Mouse (Mus musculus): ENCODE measurements at regions not wholly inside any gene's neighbourhood (a gene's known extent, or its start where the extent isn't known, plus 50 kb on each side); places are given as distances from the start of the nearest gene placed in this dataset.

- no peak for DNase-seq (ENCODE audit: low read depth, low spot score)
These were observed 229.2 kb downstream of the Zfp36l1 start for GRCm38 (mm10) chr12:79883651-79884050.

- DNase-seq (ENCODE audit: low read depth, low spot score), result no peak
These were observed 232.0 kb downstream of the Zfp36l1 start for GRCm38 (mm10) chr12:79880751-79881261.

DNA sequence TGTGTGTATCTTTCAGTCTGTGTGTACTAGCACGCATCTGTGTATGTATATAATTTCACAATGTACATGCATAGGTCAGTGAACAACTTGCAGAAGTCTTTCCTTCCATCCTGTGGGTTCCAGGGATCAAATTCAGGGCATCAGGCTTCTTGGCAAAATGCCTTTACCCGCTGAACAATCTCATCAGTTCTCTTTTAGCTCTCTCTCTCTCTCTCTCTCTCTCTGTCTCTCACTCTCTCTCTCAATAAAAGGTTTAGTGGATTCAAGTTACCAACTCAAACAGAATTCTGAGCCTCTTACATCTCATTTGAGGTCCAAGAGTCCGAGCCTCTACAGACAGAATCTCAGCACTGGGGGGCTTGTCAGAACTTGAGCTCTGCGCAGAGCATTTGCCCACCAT, 232.5 kb downstream of the Zfp36l1 start:
- DNase-seq (ENCODE audit: low read depth, low spot score), result no peak

GRCm38 (mm10) chr12:79879918-79880273, 232.9 kb downstream of the Zfp36l1 start:
- no peak for DNase-seq (ENCODE audit: low read depth, low spot score)

DNA sequence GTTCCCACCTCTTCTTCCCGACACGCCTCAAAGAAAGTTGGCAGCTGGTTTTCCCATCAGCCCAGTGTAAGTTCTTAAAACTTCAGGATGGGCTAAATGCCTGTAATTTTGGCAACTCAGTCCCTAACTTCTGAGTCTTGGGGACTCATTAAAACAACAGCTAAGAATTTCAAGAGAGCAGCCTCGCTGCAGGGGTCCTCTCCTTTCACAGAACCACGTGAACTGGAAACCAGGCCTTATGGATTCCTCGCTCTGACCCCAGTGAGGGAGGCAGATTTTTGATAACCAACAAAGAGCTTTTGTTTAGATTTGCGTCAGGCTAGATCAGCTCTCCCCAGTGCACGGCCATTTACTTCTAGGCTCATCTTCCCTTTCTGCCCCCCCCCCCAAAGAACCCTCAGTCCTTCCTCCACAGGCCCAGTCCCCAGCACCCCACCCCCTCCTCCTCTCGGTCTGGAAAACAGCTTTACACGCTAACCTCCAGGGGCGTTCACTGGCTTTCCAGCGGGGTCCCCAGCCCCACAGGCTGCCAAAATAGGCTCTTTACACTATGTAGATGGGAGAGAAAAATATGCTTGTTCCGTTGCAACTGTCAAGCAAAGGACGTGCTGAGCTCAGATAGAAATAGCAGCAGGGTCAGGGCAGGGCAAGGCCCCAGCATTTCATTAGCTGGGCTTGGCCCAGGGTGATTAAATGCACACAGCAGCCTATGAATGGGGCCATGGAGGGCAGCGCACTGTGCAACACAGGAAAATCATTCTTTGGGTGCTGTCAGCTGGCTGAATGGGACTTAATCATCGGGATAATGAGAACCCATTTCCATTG, 233.5 kb downstream of the Zfp36l1 start:
- DNase-seq (ENCODE audit: low read depth, low spot score), result peak; percentile 31

DNA sequence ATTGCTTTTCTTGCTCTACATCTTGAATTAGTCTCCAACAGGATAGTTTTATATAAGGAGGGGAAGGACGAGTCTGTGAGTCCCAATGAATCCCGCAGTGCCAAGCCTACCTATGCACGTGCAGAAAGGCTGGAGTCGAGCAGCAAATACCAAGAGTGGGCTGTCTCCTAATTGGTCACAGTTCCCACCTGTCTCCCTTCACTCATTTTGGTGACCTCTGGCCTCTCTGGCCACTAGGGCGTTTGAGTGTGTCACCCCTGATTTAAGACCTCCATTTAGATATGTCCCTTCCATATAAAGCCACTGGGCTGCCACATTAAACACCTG, 234.1 kb downstream of the Zfp36l1 start:
- DNase-seq (ENCODE audit: low read depth, low spot score), result no peak

DNA sequence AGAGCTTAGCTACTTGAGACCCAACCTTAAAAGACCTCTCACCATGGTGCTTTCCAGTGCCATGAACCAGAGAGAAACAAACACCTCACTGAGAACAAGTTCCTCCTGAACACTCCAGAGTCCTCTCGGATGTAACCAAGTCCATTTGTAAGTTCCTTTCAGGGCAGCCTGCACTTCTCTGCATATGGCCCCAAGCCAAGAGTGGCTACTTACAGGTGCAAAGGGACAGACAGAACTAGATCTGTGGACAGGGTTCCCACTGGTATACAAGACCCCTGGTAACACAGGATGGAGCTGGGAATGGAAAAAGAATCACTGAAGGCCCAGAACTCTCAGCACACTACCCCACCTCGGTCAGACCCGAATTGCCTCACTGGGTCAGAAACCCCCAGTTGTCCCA, 234.7 kb downstream of the Zfp36l1 start:
- no peak for DNase-seq (ENCODE audit: low read depth, low spot score)

- no peak for DNase-seq (ENCODE audit: low read depth, low spot score)
These were observed 238.5 kb downstream of the Zfp36l1 start for GRCm38 (mm10) chr12:79874333-79874732.

- no peak for DNase-seq (ENCODE audit: low read depth, low spot score)
These were observed 247.6 kb downstream of the Zfp36l1 start for GRCm38 (mm10) chr12:79865179-79865552.

- no peak for DNase-seq (ENCODE audit: low read depth, low spot score)
These were observed 248.3 kb downstream of the Zfp36l1 start for GRCm38 (mm10) chr12:79864346-79865178.
